Mouse (Mus musculus): ENCODE measurements around the gene Gss. TPM values are rescaled to one million over a fixed set of nuclear protein-coding genes. Genes with fewer than 3 reads are reported as not detected.
"Not testable (repeated sequence)": the region's sequence is repeated elsewhere in the genome, so short reads cannot be mapped to it uniquely, and the experiment has no call there.

The Gss gene
- polyA plus RNA-seq, 1 experiment, result 18.4 TPM

- H3K4me3 ChIP-seq (ENCODE audit: insufficient read depth, low read length), result no peak overlapping the region
- no peak for TF ChIP-seq CTCF (IDR thresholded peaks at IDR 0.05; ENCODE audit: extremely low read depth, insufficient read depth, low read length)
- H3K27ac ChIP-seq (ENCODE audit: insufficient read depth, low read length), result no peak overlapping the region
- H3K4me1 ChIP-seq (ENCODE audit: control insufficient read depth, insufficient read depth, low read length), result no peaks in the 10 kb centered on the region
Measured at GRCm38 (mm10) chr2:155562934-155563333, 29.7 kb downstream of the Gss start.

- Histone ChIP-seq H3K4me1 (ENCODE audit: control insufficient read depth, insufficient read depth, low read length) (no peaks in the 10 kb centered on the region), H3K4me3 (ENCODE audit: insufficient read depth, low read length) (no peak overlapping the region), H3K27ac (ENCODE audit: insufficient read depth, low read length) (no peak overlapping the region)
- TF ChIP-seq POLR2A (IDR thresholded peaks at IDR 0.05; ENCODE audit: extremely low read depth, insufficient read depth, low read length), result no peak
- no peak for TF ChIP-seq CTCF (IDR thresholded peaks at IDR 0.05; ENCODE audit: extremely low read depth, insufficient read depth, low read length)
Measured at GRCm38 (mm10) chr2:155562209-155562608, 30.4 kb downstream of the Gss start.

GRCm38 (mm10) chr2:155554426-155554985 lies 38.1 kb downstream of the Gss start:
- Histone ChIP-seq H3K27ac (ENCODE audit: insufficient read depth, low read length) (no peak overlapping the region), H3K4me3 (ENCODE audit: insufficient read depth, low read length) (no peak overlapping the region), H3K4me1 (ENCODE audit: control insufficient read depth, insufficient read depth, low read length) (no peaks in the 10 kb centered on the region)
- TF ChIP-seq POLR2A (IDR thresholded peaks at IDR 0.05; ENCODE audit: extremely low read depth, insufficient read depth, low read length), result no peak
- no peak for TF ChIP-seq CTCF (IDR thresholded peaks at IDR 0.05; ENCODE audit: extremely low read depth, insufficient read depth, low read length)

- TF ChIP-seq POLR2A (IDR thresholded peaks at IDR 0.05; ENCODE audit: extremely low read depth, insufficient read depth, low read length) (no peak), CTCF (IDR thresholded peaks at IDR 0.05; ENCODE audit: extremely low read depth, insufficient read depth, low read length) (no peak)
- Histone ChIP-seq H3K4me1 (ENCODE audit: control insufficient read depth, insufficient read depth, low read length) (no peaks in the 10 kb centered on the region), H3K27ac (ENCODE audit: insufficient read depth, low read length) (no peak overlapping the region), H3K4me3 (ENCODE audit: insufficient read depth, low read length) (no peak overlapping the region)
Measured at GRCm38 (mm10) chr2:155552949-155553354, 39.7 kb downstream of the Gss start.

GRCm38 (mm10) chr2:155552336-155552735 lies 40.3 kb downstream of the Gss start:
- no peak overlapping the region for H3K27ac ChIP-seq (ENCODE audit: insufficient read depth, low read length)
- no peak overlapping the region for H3K4me3 ChIP-seq (ENCODE audit: insufficient read depth, low read length)
- no peak for TF ChIP-seq POLR2A (IDR thresholded peaks at IDR 0.05; ENCODE audit: extremely low read depth, insufficient read depth, low read length)
- no peak for TF ChIP-seq CTCF (IDR thresholded peaks at IDR 0.05; ENCODE audit: extremely low read depth, insufficient read depth, low read length)
- H3K4me1 ChIP-seq (ENCODE audit: control insufficient read depth, insufficient read depth, low read length), result no peaks in the 10 kb centered on the region

GRCm38 (mm10) chr2:155546955-155547354 lies 45.7 kb downstream of the Gss start:
- no peak overlapping the region for H3K27ac ChIP-seq (ENCODE audit: insufficient read depth, low read length)
- H3K4me3 ChIP-seq (ENCODE audit: insufficient read depth, low read length), result no peak overlapping the region
- no peaks in the 10 kb centered on the region for H3K4me1 ChIP-seq (ENCODE audit: control insufficient read depth, insufficient read depth, low read length)
- TF ChIP-seq POLR2A (IDR thresholded peaks at IDR 0.05; ENCODE audit: extremely low read depth, insufficient read depth, low read length) (no peak), CTCF (IDR thresholded peaks at IDR 0.05; ENCODE audit: extremely low read depth, insufficient read depth, low read length) (no peak)

- Histone ChIP-seq H3K4me3 (ENCODE audit: insufficient read depth, low read length) (no peak overlapping the region), H3K4me1 (ENCODE audit: control insufficient read depth, insufficient read depth, low read length) (peaks cover 2% of the 10 kb centered on the region), H3K27ac (ENCODE audit: insufficient read depth, low read length) (peak overlapping the region; percentile 37; the same call in 1 of the 2 replicates)
- TF ChIP-seq POLR2A (IDR thresholded peaks at IDR 0.05; ENCODE audit: extremely low read depth, insufficient read depth, low read length) (no peak), CTCF (IDR thresholded peaks at IDR 0.05; ENCODE audit: extremely low read depth, insufficient read depth, low read length) (no peak)
Measured at GRCm38 (mm10) chr2:155540822-155541458, 51.7 kb downstream of the Gss start.

- Histone ChIP-seq H3K27ac (ENCODE audit: insufficient read depth, low read length) (no peak overlapping the region), H3K4me3 (ENCODE audit: insufficient read depth, low read length) (no peak overlapping the region), H3K4me1 (ENCODE audit: control insufficient read depth, insufficient read depth, low read length) (peaks cover 2% of the 10 kb centered on the region)
- TF ChIP-seq POLR2A (IDR thresholded peaks at IDR 0.05; ENCODE audit: extremely low read depth, insufficient read depth, low read length) (no peak), CTCF (IDR thresholded peaks at IDR 0.05; ENCODE audit: extremely low read depth, insufficient read depth, low read length) (no peak)
Measured at GRCm38 (mm10) chr2:155539696-155540095, 52.9 kb downstream of the Gss start.

- not testable (repeated sequence) for H3K27ac ChIP-seq (ENCODE audit: insufficient read depth, low read length); H3K4me3 ChIP-seq (ENCODE audit: insufficient read depth, low read length); H3K4me1 ChIP-seq (ENCODE audit: control insufficient read depth, insufficient read depth, low read length)
Measured at GRCm38 (mm10) chr2:155538463-155539057, 54.0 kb downstream of the Gss start.

- no peak overlapping the region for H3K27ac ChIP-seq (ENCODE audit: insufficient read depth, low read length)
- TF ChIP-seq POLR2A (IDR thresholded peaks at IDR 0.05; ENCODE audit: extremely low read depth, insufficient read depth, low read length) (no peak), CTCF (IDR thresholded peaks at IDR 0.05; ENCODE audit: extremely low read depth, insufficient read depth, low read length) (no peak)
Measured at GRCm38 (mm10) chr2:155537761-155538462, 54.7 kb downstream of the Gss start.

More at GRCm38 (mm10) chr2:155537761-155538462, 54.7 kb downstream of the Gss start:
- H3K4me1 ChIP-seq (ENCODE audit: control insufficient read depth, insufficient read depth, low read length), result peaks cover 2% of the 10 kb centered on the region
- no peak overlapping the region for H3K4me3 ChIP-seq (ENCODE audit: insufficient read depth, low read length)

Data from cortical plate, adult 2 months (tissue).